Mouse (Mus musculus) testis, adult 2 months (tissue): ENCODE results near the gene Slc4a4.

Experiments used
- CTCF ChIP-seq: fragments of 200-500 bp; IDR thresholded peaks from 2 replicates; pipeline ENCODE4 v1.5.1; 2012; ENCODE audit warnings: low read depth, mild to moderate bottlenecking, inconsistent platforms, low read length, moderate library complexity; ENCODE audit not compliant: control insufficient read depth, insufficient read depth, insufficient replicate concordance
- POLR2A ChIP-seq: fragments of 200-500 bp; IDR thresholded peaks from 2 replicates; pipeline ENCODE4 v1.6.1; 2012; ENCODE audit warnings: low read depth, mild to moderate bottlenecking, inconsistent platforms, low read length, moderate library complexity; ENCODE audit not compliant: control insufficient read depth

GRCm38 (mm10) chr5:89036147-89036546, 149.5 kb downstream of the Slc4a4 start:
- TF ChIP-seq POLR2A (no peak), CTCF (no peak)
